Comparison of ENCODE assay signal across 10 mouse cellular contexts in genomic region chr4:152424922-152425321, GRCm38 (mm10). TPM values are rescaled to one million over a fixed set of nuclear protein-coding genes. Genes with fewer than 3 reads are reported as not detected.
A peak's percentile ranks its signal among the peaks of the same experiment; 100 is the strongest.
DNase-seq lines count a peak whose midpoint lies in the region; ATAC-seq and TF ChIP-seq lines count a peak whose summit lies in the region.
"Had no signal": no experiment of that assay in that cellular context is flagged by ENCODE, and none has a peak within 500 bp of the region (broad histone marks: within the 10 kb centered on the region; RNA-seq: fewer than 3 reads in every experiment).

No protein-coding gene starts in this region.

- no peak overlapping the region for H3K4me2 ChIP-seq in forebrain, postnatal 0 days (ENCODE audit: low read depth)
- H3K4me2 ChIP-seq in forebrain, embryonic 11.5 days (ENCODE audit: low read depth, low read length, severe bottlenecking): no peak overlapping the region
- H3K4me2 ChIP-seq in midbrain, embryonic 11.5 days: no peak overlapping the region
- H3K4me2 ChIP-seq: limb, embryonic 12.5 days had no signal

- ATAC-seq in forebrain, postnatal 0 days: no peak
- no peak for ATAC-seq in forebrain, embryonic 11.5 days (replicated peaks; ENCODE audit: low FRiP score)
- ATAC-seq in midbrain, embryonic 11.5 days (ENCODE audit: low FRiP score): no peak

- H3K27me3 ChIP-seq in forebrain, postnatal 0 days (ENCODE audit: insufficient read depth, low read length): no peaks in the 10 kb centered on the region
- no peaks in the 10 kb centered on the region for H3K27me3 ChIP-seq in forebrain, embryonic 11.5 days (ENCODE audit: control insufficient read depth, insufficient read depth, low read length)
- no peaks in the 10 kb centered on the region for H3K27me3 ChIP-seq in midbrain, embryonic 10.5 days (ENCODE audit: low read depth, poor library complexity, severe bottlenecking)
- H3K27me3 ChIP-seq in midbrain, embryonic 11.5 days (ENCODE audit: control insufficient read depth, insufficient read depth, low read length): no peaks in the 10 kb centered on the region
- no peaks in the 10 kb centered on the region for H3K27me3 ChIP-seq in small intestine, adult 2 months (ENCODE audit: control insufficient read depth, insufficient read depth, low read length)
- H3K27me3 ChIP-seq: limb, embryonic 12.5 days had no signal

- no peaks in the 10 kb centered on the region for H3K4me1 ChIP-seq in forebrain, postnatal 0 days (ENCODE audit: insufficient read depth)
- H3K4me1 ChIP-seq in forebrain, embryonic 11.5 days (replicated peaks; ENCODE audit: control insufficient read depth, insufficient read depth, low read length): no peaks in the 10 kb centered on the region
- H3K4me1 ChIP-seq in midbrain, embryonic 10.5 days: peaks cover 15% of the 10 kb centered on the region
- no peaks in the 10 kb centered on the region for H3K4me1 ChIP-seq in midbrain, embryonic 11.5 days (ENCODE audit: control insufficient read depth, insufficient read depth, low read length)
- no peaks in the 10 kb centered on the region for H3K4me1 ChIP-seq in small intestine, adult 2 months (ENCODE audit: control insufficient read depth, insufficient read depth, insufficient read length, low read length)
- H3K4me1 ChIP-seq: limb, embryonic 12.5 days had no signal

- H3K9ac ChIP-seq in forebrain, postnatal 0 days: no peak overlapping the region
- H3K9ac ChIP-seq in forebrain, embryonic 11.5 days (ENCODE audit: low read length): no peak overlapping the region
- no peak overlapping the region for H3K9ac ChIP-seq in midbrain, embryonic 11.5 days (ENCODE audit: low read length)
- H3K9ac ChIP-seq: limb, embryonic 12.5 days had no signal

- WGBS in forebrain, postnatal 0 days: 70% methylated on average over 5 of the region's 5 CpGs
- WGBS in forebrain, embryonic 11.5 days: 66% methylated on average over 5 of the region's 5 CpGs
- 74% methylated on average over 5 of the region's 5 CpGs for WGBS in midbrain, embryonic 10.5 days
- 65% methylated on average over 5 of the region's 5 CpGs for WGBS in midbrain, embryonic 11.5 days
- 74% methylated on average over 5 of the region's 5 CpGs for WGBS in small intestine, adult 2 months

- no peak for DNase-seq in forebrain, postnatal 0 days
- DNase-seq in forebrain, embryonic 11.5 days (ENCODE audit: low spot score): no peak
- DNase-seq in midbrain, embryonic 10.5 days (ENCODE audit: low spot score): peak; percentile 32
- DNase-seq in midbrain, embryonic 11.5 days (ENCODE audit: low spot score, missing footprints): no peak
- peak; percentile 42 for DNase-seq in embryo, embryonic 9.5 days (ENCODE audit: extremely low spot score)
- DNase-seq in right cerebral cortex, postnatal 36 days (ENCODE audit: low spot score in 2 of 2): no peak
- no peak for DNase-seq in kidney, adult 18-20 months
- DNase-seq: cerebellum, postnatal 36 days had no signal

- TF ChIP-seq POLR2A in small intestine, adult 2 months (IDR thresholded peaks at IDR 0.05; ENCODE audit: low read depth, low read length): no peak

- TF ChIP-seq CTCF in forebrain, postnatal 0 days (IDR thresholded peaks at IDR 0.05; ENCODE audit: low read depth): peak; percentile 65
- TF ChIP-seq CTCF in small intestine, adult 2 months (IDR thresholded peaks at IDR 0.05; ENCODE audit: extremely low read depth, insufficient read length, insufficient replicate concordance, low read depth, low read length): peak; percentile 48; the same call in 1 of the 2 replicates

- no peak overlapping the region for H3K27ac ChIP-seq in forebrain, postnatal 0 days (ENCODE audit: low read depth, low read length)
- H3K27ac ChIP-seq in forebrain, embryonic 11.5 days (ENCODE audit: low read depth, low read length): no peak overlapping the region
- H3K27ac ChIP-seq in midbrain, embryonic 10.5 days (replicated peaks): no peak overlapping the region
- no peak overlapping the region for H3K27ac ChIP-seq in midbrain, embryonic 11.5 days (ENCODE audit: low read depth, low read length)
- no peak overlapping the region for H3K27ac ChIP-seq in small intestine, adult 2 months (ENCODE audit: insufficient read depth, low read depth, low read length)
- H3K27ac ChIP-seq: limb, embryonic 12.5 days had no signal

- no peaks in the 10 kb centered on the region for H3K36me3 ChIP-seq in forebrain, postnatal 0 days (ENCODE audit: insufficient read depth)
- no peaks in the 10 kb centered on the region for H3K36me3 ChIP-seq in forebrain, embryonic 11.5 days (ENCODE audit: control insufficient read depth, insufficient read depth, low read length)
- no peaks in the 10 kb centered on the region for H3K36me3 ChIP-seq in midbrain, embryonic 10.5 days
- no peaks in the 10 kb centered on the region for H3K36me3 ChIP-seq in midbrain, embryonic 11.5 days (ENCODE audit: control insufficient read depth, insufficient read depth, low read length)
- H3K36me3 ChIP-seq in small intestine, adult 2 months (ENCODE audit: control insufficient read depth, insufficient read depth, low read length): no peaks in the 10 kb centered on the region
- H3K36me3 ChIP-seq: limb, embryonic 12.5 days had no signal

- H3K9me3 ChIP-seq in forebrain, postnatal 0 days (ENCODE audit: low read length): no peaks in the 10 kb centered on the region
- no peaks in the 10 kb centered on the region for H3K9me3 ChIP-seq in forebrain, embryonic 11.5 days (ENCODE audit: control insufficient read depth, low read length)
- no peaks in the 10 kb centered on the region for H3K9me3 ChIP-seq in midbrain, embryonic 10.5 days (replicated peaks)
- no peaks in the 10 kb centered on the region for H3K9me3 ChIP-seq in midbrain, embryonic 11.5 days (ENCODE audit: control insufficient read depth, low read length)
- H3K9me3 ChIP-seq: limb, embryonic 12.5 days had no signal

- no peak overlapping the region for H3K4me3 ChIP-seq in forebrain, postnatal 0 days (ENCODE audit: low read depth, low read length)
- no peak overlapping the region for H3K4me3 ChIP-seq in forebrain, embryonic 11.5 days (ENCODE audit: low read depth, low read length)
- no peak overlapping the region for H3K4me3 ChIP-seq in midbrain, embryonic 10.5 days
- no peak overlapping the region for H3K4me3 ChIP-seq in midbrain, embryonic 11.5 days (ENCODE audit: low read depth, low read length)
- H3K4me3 ChIP-seq in small intestine, adult 2 months (ENCODE audit: low read depth, low read length): no peak overlapping the region
- H3K4me3 ChIP-seq: limb, embryonic 12.5 days had no signal

RNA-seq across cellular contexts. Expression of gene Nphp4, which starts 51.6 kb away (rescaled TPM):
- total RNA-seq in forebrain, postnatal 0 days (2014; rRNA removed): 5.5 and 6.5 TPM in 2 replicates
- polyA plus RNA-seq in forebrain, postnatal 0 days (2015; fragmentation: Nextera tagmentation; extraction: Ambion mirVana): 2.6 and 3.5 TPM in 2 replicates
- polyA plus RNA-seq in forebrain, embryonic 11.5 days (2014; fragmentation: Nextera tagmentation; extraction: Ambion mirVana): 5.9 and 7.6 TPM in 2 replicates
- polyA plus RNA-seq in midbrain, embryonic 10.5 days (2016; fragmentation: Nextera tagmentation; extraction: Ambion mirVana): 7.8 and 8.2 TPM in 2 replicates
- polyA plus RNA-seq in midbrain, embryonic 11.5 days (2014; fragmentation: Nextera tagmentation; extraction: Ambion mirVana): 4.4 and 4.8 TPM in 2 replicates
- polyA plus RNA-seq in small intestine, adult 2 months (2012; rRNA removed): 0.60 and 0.68 TPM in 2 replicates

RNA-seq across cellular contexts. Expression of gene Kcnab2, which starts 52.7 kb away (rescaled TPM):
- total RNA-seq in forebrain, postnatal 0 days (2014; rRNA removed): 31.5 and 38.6 TPM in 2 replicates
- polyA plus RNA-seq in forebrain, postnatal 0 days (2015; fragmentation: Nextera tagmentation; extraction: Ambion mirVana): 20.9 and 24.2 TPM in 2 replicates
- polyA plus RNA-seq in forebrain, embryonic 11.5 days (2014; fragmentation: Nextera tagmentation; extraction: Ambion mirVana): 10.5 and 13.2 TPM in 2 replicates
- polyA plus RNA-seq in midbrain, embryonic 10.5 days (2016; fragmentation: Nextera tagmentation; extraction: Ambion mirVana): 12.2 and 17.3 TPM in 2 replicates
- polyA plus RNA-seq in midbrain, embryonic 11.5 days (2014; fragmentation: Nextera tagmentation; extraction: Ambion mirVana): 10.5 and 11.0 TPM in 2 replicates
- 2.1 and 4.3 TPM in 2 replicates for polyA plus RNA-seq in small intestine, adult 2 months (2012; rRNA removed)

Comparison
In these comparisons a context has a peak if more than half of its experiments do, and no peak if none do; other contexts are left out.
1. DNase-seq: peak in midbrain, embryonic 10.5 days (single experiment) and embryo, embryonic 9.5 days (single experiment); none in forebrain, postnatal 0 days (single experiment), forebrain, embryonic 11.5 days (single experiment), midbrain, embryonic 11.5 days (single experiment), right cerebral cortex, postnatal 36 days (0 of 2) and kidney, adult 18-20 months (single experiment).